Comparison of ENCODE assay signal across 8 mouse cellular contexts in the genomic region with DNA sequence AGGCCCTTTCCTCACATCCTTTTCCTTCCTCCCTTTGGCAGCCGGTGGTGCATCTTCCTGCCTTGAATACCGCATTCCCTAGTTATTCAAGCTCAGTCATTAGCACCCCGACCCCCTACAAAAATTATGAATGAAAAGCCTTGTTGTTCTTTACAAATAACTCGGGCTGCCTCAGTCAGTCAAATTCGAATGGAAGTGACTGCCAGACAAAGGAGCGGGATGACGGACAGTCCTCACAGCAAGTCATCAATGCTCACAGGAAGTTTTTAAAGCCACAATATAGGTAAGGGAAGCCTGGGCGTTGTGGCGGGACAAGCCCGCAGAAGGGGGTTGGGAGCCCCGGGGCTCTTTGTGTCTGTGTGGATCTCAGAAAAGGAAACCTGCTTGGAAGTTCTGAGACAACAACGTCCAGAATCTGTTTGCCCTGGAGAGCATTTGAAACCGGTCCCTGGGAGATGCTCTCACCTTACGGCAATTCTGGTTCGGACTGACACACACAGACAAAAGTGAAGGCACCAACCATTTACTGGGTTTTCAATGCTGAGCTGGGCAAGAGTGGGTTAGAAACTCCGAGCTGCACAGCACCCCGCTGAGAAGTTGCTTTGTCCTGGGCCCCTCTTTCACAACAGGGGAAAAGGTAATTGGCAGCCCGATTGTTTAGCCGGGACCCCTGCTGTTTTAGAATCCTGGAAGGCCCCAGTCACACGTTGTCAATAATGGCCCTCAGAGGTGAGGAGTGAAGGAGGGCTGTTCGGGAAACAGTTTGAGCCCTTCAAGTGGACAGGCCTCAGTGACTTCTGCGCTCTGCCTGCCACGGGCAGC. TPM values are rescaled to one million over a fixed set of nuclear protein-coding genes. Genes with fewer than 3 reads are reported as not detected.
DNase-seq lines count a peak whose midpoint lies in the region; ATAC-seq and TF ChIP-seq lines count a peak whose summit lies in the region.

No protein-coding gene starts in this region.

- peak overlapping the region; percentile 83 for H3K27ac ChIP-seq in heart, embryonic 10.5 days
- 0 out of 2 replicates have a peak overlapping the region, but pooled peaks have one; percentile 17 for H3K27ac ChIP-seq in embryonic facial prominence, embryonic 15.5 days (replicated peaks)
- H3K27ac ChIP-seq in hindbrain, postnatal 0 days, result peak overlapping the region; percentile 9; the same call in 1 of the 2 replicates
- peak overlapping the region; percentile 39 for H3K27ac ChIP-seq in midbrain, embryonic 12.5 days (replicated peaks)

- intact Hi-C loops in heart, postnatal 25 days (cut with DNase I), result no loop called here

- peak; percentile 76 for DNase-seq in heart, embryonic 10.5 days (ENCODE audit: low spot score)
- DNase-seq in heart, postnatal 25 days (ENCODE audit: low spot score), result no peak
- DNase-seq in hindbrain, postnatal 0 days (ENCODE audit: low spot score), result peak; percentile 23
- no peak for DNase-seq in adrenal gland, postnatal 36 days
- no peak for DNase-seq in frontal cortex, postnatal 10 days (ENCODE audit: low spot score in 2 of 2)

- no peaks in the 10 kb centered on the region for H3K9me3 ChIP-seq in heart, embryonic 10.5 days
- no peaks in the 10 kb centered on the region for H3K9me3 ChIP-seq in embryonic facial prominence, embryonic 15.5 days (replicated peaks)
- H3K9me3 ChIP-seq in hindbrain, postnatal 0 days (ENCODE audit: low read length), result no peaks in the 10 kb centered on the region
- no peaks in the 10 kb centered on the region for H3K9me3 ChIP-seq in midbrain, embryonic 12.5 days

- peak overlapping the region; percentile 46 for H3K4me3 ChIP-seq in heart, embryonic 10.5 days
- 0 out of 2 replicates have a peak overlapping the region, but pooled peaks have one; percentile 2 for H3K4me3 ChIP-seq in embryonic facial prominence, embryonic 15.5 days (replicated peaks)
- 0 out of 2 replicates have a peak overlapping the region, but pooled peaks have one; percentile 12 for H3K4me3 ChIP-seq in hindbrain, postnatal 0 days (ENCODE audit: low read length)
- peak overlapping the region; percentile 14 for H3K4me3 ChIP-seq in midbrain, embryonic 12.5 days

- no peaks in the 10 kb centered on the region for H3K27me3 ChIP-seq in heart, embryonic 10.5 days (ENCODE audit: insufficient read depth, poor library complexity, severe bottlenecking)
- no peaks in the 10 kb centered on the region for H3K27me3 ChIP-seq in embryonic facial prominence, embryonic 15.5 days
- no peaks in the 10 kb centered on the region for H3K27me3 ChIP-seq in hindbrain, postnatal 0 days (ENCODE audit: insufficient read depth, low read length)
- peaks cover 10% of the 10 kb centered on the region for H3K27me3 ChIP-seq in midbrain, embryonic 12.5 days

- no peak for ATAC-seq in embryonic facial prominence, embryonic 15.5 days (ENCODE audit: insufficient number of reproducible peaks, low FRiP score, low TSS enrichment, low read depth)
- ATAC-seq in hindbrain, postnatal 0 days, result peak; percentile 61
- ATAC-seq in midbrain, embryonic 12.5 days (ENCODE audit: low FRiP score, low read depth), result peak; percentile 79
- no peak for ATAC-seq in megakaryocyte-erythroid progenitor cell, adult 5-6 weeks (replicated peaks; ENCODE audit: low FRiP score, low TSS enrichment, poor library complexity, severe bottlenecking)

- H3K4me1 ChIP-seq in heart, embryonic 10.5 days, result peaks cover 28% of the 10 kb centered on the region
- H3K4me1 ChIP-seq in embryonic facial prominence, embryonic 15.5 days, result peaks cover 14% of the 10 kb centered on the region
- H3K4me1 ChIP-seq in hindbrain, postnatal 0 days (ENCODE audit: insufficient read depth, low read length), result peaks cover 7% of the 10 kb centered on the region; the same call in 1 of the 2 replicates
- peaks cover 16% of the 10 kb centered on the region for H3K4me1 ChIP-seq in midbrain, embryonic 12.5 days

- peak overlapping the region; percentile 35 for H3K4me2 ChIP-seq in embryonic facial prominence, embryonic 15.5 days (replicated peaks)
- H3K4me2 ChIP-seq in hindbrain, postnatal 0 days (ENCODE audit: low read depth, low read length), result peak overlapping the region; percentile 46
- peak overlapping the region; percentile 48 for H3K4me2 ChIP-seq in midbrain, embryonic 12.5 days (replicated peaks)

- H3K36me3 ChIP-seq in heart, embryonic 10.5 days, result no peaks in the 10 kb centered on the region
- H3K36me3 ChIP-seq in embryonic facial prominence, embryonic 15.5 days, result no peaks in the 10 kb centered on the region
- no peaks in the 10 kb centered on the region for H3K36me3 ChIP-seq in hindbrain, postnatal 0 days (ENCODE audit: insufficient read depth, low read length)
- no peaks in the 10 kb centered on the region for H3K36me3 ChIP-seq in midbrain, embryonic 12.5 days

- H3K9ac ChIP-seq in embryonic facial prominence, embryonic 15.5 days, result no peak overlapping the region
- peak overlapping the region; percentile 28; the same call in 1 of the 2 replicates for H3K9ac ChIP-seq in hindbrain, postnatal 0 days (replicated peaks; ENCODE audit: low read length)
- H3K9ac ChIP-seq in midbrain, embryonic 12.5 days (replicated peaks), result 0 out of 2 replicates have a peak overlapping the region, but pooled peaks have one; percentile 11

- WGBS in heart, embryonic 10.5 days, result 6% methylated on average over 23 of the region's 23 CpGs
- 18% methylated on average over 23 of the region's 23 CpGs for WGBS in embryonic facial prominence, embryonic 15.5 days
- 7% methylated on average over 23 of the region's 23 CpGs for WGBS in hindbrain, postnatal 0 days
- WGBS in midbrain, embryonic 12.5 days, result 2% methylated on average over 23 of the region's 23 CpGs

- TF ChIP-seq CTCF in hindbrain, postnatal 0 days (IDR thresholded peaks at IDR 0.05; ENCODE audit: low read depth), result no peak

RNA-seq across cellular contexts. Expression of a gene that starts 24.0 kb away (rescaled TPM):
- polyA plus RNA-seq in heart, embryonic 10.5 days (2016; fragmentation: Nextera tagmentation; extraction: Ambion mirVana), result 23.9 and 48.3 TPM in 2 replicates
- total RNA-seq in heart, postnatal 25 days (2021), result 10 to 100 TPM; 28.7 to 29.0 TPM
- polyA plus RNA-seq in embryonic facial prominence, embryonic 15.5 days (2015; fragmentation: Nextera tagmentation; extraction: Ambion mirVana), result 53.2 and 53.7 TPM in 2 replicates
- 33.5 and 38.4 TPM in 2 replicates for total RNA-seq in hindbrain, postnatal 0 days (2014; rRNA removed)
- polyA plus RNA-seq in hindbrain, postnatal 0 days (2015; fragmentation: Nextera tagmentation; extraction: Ambion mirVana), result 61.7 and 71.4 TPM in 2 replicates
- polyA plus RNA-seq in midbrain, embryonic 12.5 days (2016; fragmentation: Nextera tagmentation; extraction: Ambion mirVana), result 23.2 and 26.1 TPM in 2 replicates
- total RNA-seq in megakaryocyte-erythroid progenitor cell, adult 5-6 weeks (2014; fragmentation: Nextera tagmentation), result 4.5 and 5.1 TPM in 2 replicates
- total RNA-seq in megakaryocyte-erythroid progenitor cell, adult 5-6 weeks (2017), result 4.7 and 7.1 TPM in 2 replicates
- 10 to 100 TPM; 38.1 to 38.6 TPM for total RNA-seq in adrenal gland, postnatal 36 days (2021)

Comparison
In these comparisons a context has a peak if more than half of its experiments do, and no peak if none do; other contexts are left out.
1. DNase-seq: peak in heart, embryonic 10.5 days (single experiment) and hindbrain, postnatal 0 days (single experiment); none in heart, postnatal 25 days (single experiment), adrenal gland, postnatal 36 days (0 of 2) and frontal cortex, postnatal 10 days (0 of 2).
2. H3K27ac ChIP-seq: peak in every context shown above with its lines; median percentile 83 in heart, embryonic 10.5 days; 39 in midbrain, embryonic 12.5 days; 17 in embryonic facial prominence, embryonic 15.5 days; 9 in hindbrain, postnatal 0 days.
3. ATAC-seq: peak in hindbrain, postnatal 0 days (single experiment) and midbrain, embryonic 12.5 days (single experiment); none in embryonic facial prominence, embryonic 15.5 days (single experiment) and megakaryocyte-erythroid progenitor cell, adult 5-6 weeks (single experiment).
4. Peak in every context shown above with its lines, with median percentiles within 50 percentile points of each other: H3K4me3 ChIP-seq and H3K4me2 ChIP-seq.